8 mouse cellular contexts compared by ENCODE assay signal in the genomic region with DNA sequence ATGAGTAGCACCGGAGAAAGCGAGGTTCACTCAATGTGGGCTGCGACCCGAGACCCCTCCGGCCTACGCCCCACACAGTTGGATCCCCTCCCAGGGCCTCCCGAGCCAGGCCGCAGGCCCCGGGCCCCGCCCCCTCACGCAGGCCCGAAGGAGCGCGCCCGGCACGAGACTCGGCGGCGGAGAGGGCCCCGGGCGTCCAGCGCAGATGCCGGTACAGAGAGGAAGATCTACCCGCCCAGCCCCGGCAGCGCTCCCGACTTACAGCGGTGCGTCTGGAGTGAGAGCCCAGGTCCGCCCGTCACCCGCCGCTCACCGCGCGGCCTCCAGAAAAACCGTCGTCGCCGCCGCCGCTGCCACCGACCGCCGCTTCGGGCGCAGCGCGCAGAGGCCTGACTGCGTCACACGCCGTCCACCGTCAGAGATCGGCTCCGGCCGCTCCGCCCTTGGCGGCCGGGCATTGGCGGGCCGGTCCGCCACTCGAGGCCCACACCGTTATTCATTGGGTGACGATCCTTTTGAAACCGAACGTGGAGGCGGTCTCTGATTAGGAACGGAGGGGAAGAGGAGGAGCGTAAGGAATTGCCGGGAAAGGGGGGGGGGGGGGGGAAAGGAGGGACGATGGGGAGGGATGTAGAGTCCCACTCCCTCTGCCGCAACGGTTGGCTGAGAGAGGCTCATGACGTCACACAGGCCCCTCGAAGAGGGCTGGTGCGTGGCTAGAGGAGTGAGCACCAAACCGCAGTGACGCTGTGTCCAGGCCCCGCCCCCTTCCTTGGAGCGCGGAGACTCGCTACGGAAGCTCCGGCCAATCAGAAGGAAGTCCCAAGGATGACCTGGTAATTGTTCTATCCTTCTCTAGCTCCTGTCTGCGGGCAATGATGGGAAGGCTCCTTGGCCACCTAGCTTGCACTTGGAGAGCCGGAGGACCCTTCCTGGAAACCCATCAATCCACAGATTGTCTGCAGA. TPM values are rescaled to one million over a fixed set of nuclear protein-coding genes. Genes with fewer than 3 reads are reported as not detected.
DNase-seq lines count a peak whose midpoint lies in the region; ATAC-seq and TF ChIP-seq lines count a peak whose summit lies in the region.

Gene Nup98 (minus strand): TSS at position 421 of the 966 bp plus-strand sequence.
Gene Pgap2 (plus strand): TSS at position 453 of the 966 bp plus-strand sequence.

- intact Hi-C loops in heart, postnatal 36 days (cut with DNase I) = loop anchor here (1.0 kb wide), 1 partner anchor 40 kb away; no protein-coding TSS in a partner anchor

- H3K36me3 ChIP-seq in G1E (replicated peaks) = peaks cover 13% of the 10 kb centered on the region
- H3K36me3 ChIP-seq in forebrain, embryonic 16.5 days (ENCODE audit: control insufficient read depth, insufficient read depth) = no peaks in the 10 kb centered on the region
- no peaks in the 10 kb centered on the region for H3K36me3 ChIP-seq in lung, embryonic 14.5 days (ENCODE audit: insufficient read depth)
- H3K36me3 ChIP-seq in thymus, adult 2 months (ENCODE audit: control insufficient read depth, insufficient read depth, low read length) = no peaks in the 10 kb centered on the region

- TF ChIP-seq POLR2A in olfactory bulb, adult 2 months (IDR thresholded peaks at IDR 0.05; ENCODE audit: insufficient read depth, low read depth, low read length) = peak; percentile 91
- peak; percentile 85 for TF ChIP-seq POLR2A in thymus, adult 2 months (IDR thresholded peaks at IDR 0.05; ENCODE audit: control insufficient read depth, extremely low read depth, insufficient read depth, low read length, poor library complexity)

- peak within 1 kb of the TSS; percentile 87 for H3K4me2 ChIP-seq in forebrain, embryonic 16.5 days (ENCODE audit: low read length)
- H3K4me2 ChIP-seq in lung, embryonic 14.5 days = peak within 1 kb of the TSS; percentile 88

- H3K27ac ChIP-seq in forebrain, embryonic 16.5 days (ENCODE audit: low read length) = peak within 1 kb of the TSS; percentile 82
- H3K27ac ChIP-seq in layer of hippocampus, adult 2 months = peak within 1 kb of the TSS; percentile 98
- H3K27ac ChIP-seq in lung, embryonic 14.5 days (ENCODE audit: low read depth) = peak within 1 kb of the TSS; percentile 95
- H3K27ac ChIP-seq in olfactory bulb, adult 2 months (ENCODE audit: insufficient read depth, low read depth, low read length) = peak within 1 kb of the TSS; percentile 95
- peak within 1 kb of the TSS; percentile 85 for H3K27ac ChIP-seq in thymus, adult 2 months (ENCODE audit: control insufficient read depth, insufficient read depth, low read length)

- TF ChIP-seq CTCF in G1E (IDR thresholded peaks at IDR 0.05; ENCODE audit: low read depth, low read length) = no peak
- TF ChIP-seq CTCF in layer of hippocampus, adult 2 months (conservative IDR thresholded peaks at IDR 0.05) = peak; percentile 57
- no peak for TF ChIP-seq CTCF in lung, embryonic 14.5 days (IDR thresholded peaks at IDR 0.05; ENCODE audit: low read depth)
- TF ChIP-seq CTCF in olfactory bulb, adult 2 months (IDR thresholded peaks at IDR 0.05; ENCODE audit: insufficient read depth, low read depth, low read length) = 0 out of 2 replicates have a peak, but pooled peaks have one; percentile 26
- peak; percentile 54; the same call in 1 of the 2 replicates for TF ChIP-seq CTCF in thymus, adult 2 months (IDR thresholded peaks at IDR 0.05; ENCODE audit: borderline replicate concordance, control insufficient read depth, extremely low read depth, insufficient read depth, low read length, poor library complexity)

- DNase-seq in G1E (ENCODE audit: low spot score) = peak; percentile 95
- peak; percentile 99 to 100 for DNase-seq in cerebellum, adult 18-20 months
- peak; percentile 96 to 98 for DNase-seq in heart, postnatal 36 days
- peak; percentile 99 to 100 for DNase-seq in layer of hippocampus, adult 2 months (ENCODE audit: low spot score in 2 of 2)
- DNase-seq in lung, embryonic 14.5 days = peak; percentile 100
- peak; percentile 98 for DNase-seq in thymus, adult 2 months

- peaks cover 31% of the 10 kb centered on the region for H3K4me1 ChIP-seq in G1E (ENCODE audit: insufficient read depth, low read depth, low read length)
- H3K4me1 ChIP-seq in forebrain, embryonic 16.5 days (replicated peaks; ENCODE audit: control insufficient read depth, insufficient read depth, low read length) = peaks cover 9% of the 10 kb centered on the region
- H3K4me1 ChIP-seq in lung, embryonic 14.5 days (ENCODE audit: insufficient read depth) = 0 out of 2 replicates have a peak, but pooled peaks cover 3% of the 10 kb centered on the region
- no peaks in the 10 kb centered on the region for H3K4me1 ChIP-seq in olfactory bulb, adult 2 months (ENCODE audit: control insufficient read depth, insufficient read depth, low read length)
- H3K4me1 ChIP-seq in thymus, adult 2 months (replicated peaks; ENCODE audit: control insufficient read depth, insufficient read depth, low read length) = no peaks in the 10 kb centered on the region

- no peaks in the 10 kb centered on the region for H3K27me3 ChIP-seq in G1E (ENCODE audit: insufficient read depth, low read length)
- no peaks in the 10 kb centered on the region for H3K27me3 ChIP-seq in forebrain, embryonic 16.5 days (replicated peaks; ENCODE audit: control insufficient read depth, insufficient read depth, low read length)
- H3K27me3 ChIP-seq in lung, embryonic 14.5 days (ENCODE audit: insufficient read depth, low read length) = no peaks in the 10 kb centered on the region
- no peaks in the 10 kb centered on the region for H3K27me3 ChIP-seq in thymus, adult 2 months (ENCODE audit: control insufficient read depth, insufficient read depth, low read length)

- WGBS in forebrain, embryonic 16.5 days = under 1% methylated on average over 75 of the region's 87 CpGs
- WGBS in lung, embryonic 14.5 days = under 1% methylated on average over 85 of the region's 87 CpGs
- under 1% methylated on average over 86 of the region's 87 CpGs for WGBS in olfactory bulb, adult 2 months
- WGBS in thymus, adult 2 months = under 1% methylated on average over 87 of the region's 87 CpGs

- H3K4me3 ChIP-seq in G1E (ENCODE audit: low read depth, low read length) = peak within 1 kb of the TSS; percentile 91
- H3K4me3 ChIP-seq in forebrain, embryonic 16.5 days (replicated peaks; ENCODE audit: low read length) = peak within 1 kb of the TSS; percentile 67
- H3K4me3 ChIP-seq in layer of hippocampus, adult 2 months = peak within 1 kb of the TSS; percentile 87
- H3K4me3 ChIP-seq in lung, embryonic 14.5 days (ENCODE audit: low read depth, low read length) = peak within 1 kb of the TSS; percentile 87
- H3K4me3 ChIP-seq in olfactory bulb, adult 2 months (ENCODE audit: insufficient read depth, low read depth, low read length) = peak within 1 kb of the TSS; percentile 93
- H3K4me3 ChIP-seq in thymus, adult 2 months (ENCODE audit: control insufficient read depth, insufficient read depth, low read length) = peak within 1 kb of the TSS; percentile 89

- peak; percentile 96 for ATAC-seq in G1E (ENCODE audit: extremely low read depth, insufficient number of reproducible peaks, low FRiP score, poor library complexity, severe bottlenecking)
- peak; percentile 98 for ATAC-seq in forebrain, embryonic 16.5 days
- peak; percentile 99 for ATAC-seq in lung, embryonic 14.5 days (ENCODE audit: insufficient read depth)

- H3K9ac ChIP-seq in forebrain, embryonic 16.5 days (replicated peaks; ENCODE audit: low read depth, low read length) = peak within 1 kb of the TSS; percentile 81
- H3K9ac ChIP-seq in lung, embryonic 14.5 days = peak within 1 kb of the TSS; percentile 82

- H3K9me3 ChIP-seq in G1E (replicated peaks) = no peaks in the 10 kb centered on the region
- H3K9me3 ChIP-seq in forebrain, embryonic 16.5 days (ENCODE audit: control insufficient read depth, low read length) = no peaks in the 10 kb centered on the region
- H3K9me3 ChIP-seq in lung, embryonic 14.5 days (ENCODE audit: low read depth, low read length) = no peaks in the 10 kb centered on the region

RNA-seq across cellular contexts. Expression of gene Nup98, which starts in this region (rescaled TPM):
- 172 and 179 TPM in 2 replicates for total RNA-seq in G1E (2014; fragmentation: Nextera tagmentation)
- 54.4 and 60.5 TPM in 2 replicates for total RNA-seq in G1E (2017)
- 8.4 and 11.3 TPM in 2 replicates for polyA plus RNA-seq in G1E (2012)
- 25.7 and 27.6 TPM in 2 replicates for polyA plus RNA-seq in forebrain, embryonic 16.5 days (2015; fragmentation: Nextera tagmentation; extraction: Ambion mirVana)
- total RNA-seq in heart, postnatal 36 days (2021) = 10 to 100 TPM; 31.0 to 31.8 TPM
- total RNA-seq in layer of hippocampus, adult 2 months (2021) = 10 to 100 TPM; 40.7 to 45.0 TPM
- polyA plus RNA-seq in lung, embryonic 14.5 days (2014; fragmentation: Nextera tagmentation; extraction: Ambion mirVana) = 50.2 and 50.7 TPM in 2 replicates
- not detected in 2 replicates for polyA plus RNA-seq in olfactory bulb, adult 2 months (2012; ENCODE audit: insufficient read depth, insufficient read length, low replicate concordance, missing spikeins)
- 23.7 and 28.1 TPM in 2 replicates for polyA plus RNA-seq in thymus, adult 2 months (2012; rRNA removed)

RNA-seq across cellular contexts. Expression of gene Pgap2, which starts in this region (rescaled TPM):
- 60.1 and 61.9 TPM in 2 replicates for total RNA-seq in G1E (2014; fragmentation: Nextera tagmentation)
- total RNA-seq in G1E (2017) = 24.1 and 27.8 TPM in 2 replicates
- 18.0 and 19.1 TPM in 2 replicates for polyA plus RNA-seq in G1E (2012)
- polyA plus RNA-seq in forebrain, embryonic 16.5 days (2015; fragmentation: Nextera tagmentation; extraction: Ambion mirVana) = 51.7 and 55.8 TPM in 2 replicates
- total RNA-seq in heart, postnatal 36 days (2021) = 10 to 100 TPM; 67.3 to 73.6 TPM
- total RNA-seq in layer of hippocampus, adult 2 months (2021) = 10 to 100 TPM; 24.3 to 30.6 TPM
- 77.9 and 80.4 TPM in 2 replicates for polyA plus RNA-seq in lung, embryonic 14.5 days (2014; fragmentation: Nextera tagmentation; extraction: Ambion mirVana)
- polyA plus RNA-seq in olfactory bulb, adult 2 months (2012; ENCODE audit: insufficient read depth, insufficient read length, low replicate concordance, missing spikeins) = not detected in 2 replicates
- 99.7 and 131 TPM in 2 replicates for polyA plus RNA-seq in thymus, adult 2 months (2012; rRNA removed)

Comparison
In these comparisons a context has a peak if more than half of its experiments do, and no peak if none do; other contexts are left out.
1. Peak in every context shown above with its lines: DNase-seq, ATAC-seq, H3K4me3 ChIP-seq and H3K27ac ChIP-seq.
2. RNA of gene Pgap2 (polyA plus RNA-seq): 99.7 to 131 TPM in thymus, adult 2 months, 77.9 to 80.4 TPM in lung, embryonic 14.5 days, 51.7 to 55.8 TPM in forebrain, embryonic 16.5 days and 18.0 to 19.1 TPM in G1E; not detected in olfactory bulb, adult 2 months; every median in the first group is over 10 times any median in the second.
3. CTCF ChIP-seq: peak in layer of hippocampus, adult 2 months (single experiment), olfactory bulb, adult 2 months (single experiment) and thymus, adult 2 months (single experiment); none in G1E (single experiment) and lung, embryonic 14.5 days (single experiment).